Comparison of ENCODE assay signal across 15 mouse cellular contexts in the genomic region with DNA sequence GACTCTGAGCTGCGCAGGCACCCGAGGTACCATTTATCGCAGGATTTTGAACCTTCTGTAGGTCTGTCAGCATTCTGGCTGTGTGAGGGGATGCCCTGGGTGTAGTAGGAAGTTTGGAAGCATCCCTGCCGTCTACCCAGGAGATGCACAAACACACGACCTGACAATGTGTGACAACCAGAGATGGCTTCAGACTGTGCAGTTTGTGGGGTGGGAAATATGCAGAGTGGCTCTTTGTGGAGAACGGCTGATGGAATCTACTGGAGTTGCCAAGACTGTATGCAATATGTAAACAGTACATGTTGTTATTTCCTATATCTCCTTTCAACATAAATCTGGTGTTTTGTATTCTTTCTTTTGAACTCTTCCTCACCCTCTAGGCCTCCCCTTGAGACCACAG. TPM values are rescaled to one million over a fixed set of nuclear protein-coding genes. Genes with fewer than 3 reads are reported as not detected.
"Had no signal": no experiment of that assay in that cellular context is flagged by ENCODE, and none has a peak within 500 bp of the region (broad histone marks: within the 10 kb centered on the region; RNA-seq: fewer than 3 reads in every experiment).

No protein-coding gene starts in this region.

- H3K4me3 ChIP-seq: limb, embryonic 15.5 days; liver, embryonic 12.5 days; midbrain, embryonic 12.5 days had no signal

- ATAC-seq: hindbrain, postnatal 0 days; liver, embryonic 12.5 days had no signal

- H3K27ac ChIP-seq: hindbrain, postnatal 0 days; kidney, postnatal 0 days; limb, embryonic 15.5 days; liver, embryonic 12.5 days; midbrain, embryonic 12.5 days had no signal

- H3K4me1 ChIP-seq: limb, embryonic 15.5 days; midbrain, embryonic 12.5 days had no signal

- H3K36me3 ChIP-seq: limb, embryonic 15.5 days; liver, embryonic 12.5 days; midbrain, embryonic 12.5 days had no signal

- H3K9ac ChIP-seq: limb, embryonic 15.5 days; liver, embryonic 12.5 days; midbrain, embryonic 12.5 days had no signal

- H3K4me2 ChIP-seq: limb, embryonic 15.5 days; liver, embryonic 12.5 days; midbrain, embryonic 12.5 days had no signal

- H3K27me3 ChIP-seq: limb, embryonic 15.5 days; midbrain, embryonic 12.5 days had no signal

- DNase-seq: kidney, adult 8-10 months; kidney, postnatal 36 days; layer of hippocampus, adult 9-11 months; layer of hippocampus, postnatal 36 days; lung, postnatal 14 days; right cerebral cortex, adult 18-20 months; right cerebral cortex, postnatal 25 days; thymus, postnatal 36 days had no signal

- H3K9me3 ChIP-seq: limb, embryonic 15.5 days; liver, embryonic 12.5 days; midbrain, embryonic 12.5 days had no signal

RNA-seq across cellular contexts. Expression of a gene that starts 33.0 kb away (rescaled TPM):
- polyA plus RNA-seq: hindbrain, postnatal 0 days; limb, embryonic 11.5 days; midbrain, embryonic 12.5 days; neural tube, embryonic 14.5 days had no signal
